Mouse (Mus musculus) megakaryocyte, embryonic 14.5 days (primary cell): Measurements from ENCODE around the gene Mnd1. TPM values are rescaled to one million over a fixed set of nuclear protein-coding genes. Genes with fewer than 3 reads are reported as not detected.

Experiments used
- H3K27me3 ChIP-seq: replicated peaks from 2 replicates; pipeline ENCODE3; 2012; ENCODE audit warnings: inconsistent platforms
- H3K36me3 ChIP-seq: replicated peaks from 2 replicates; pipeline ENCODE3; 2012; ENCODE audit warnings: low read length, inconsistent platforms, mixed read lengths
- H3K4me1 ChIP-seq: 2 replicates; pipeline ENCODE4 v1.6.1; 2012; ENCODE audit warnings: inconsistent platforms
- H3K4me3 ChIP-seq: replicated peaks from 2 replicates; pipeline ENCODE3; 2012; ENCODE audit warnings: moderate library complexity, mild to moderate bottlenecking, inconsistent platforms
- H3K9me3 ChIP-seq: 2 replicates; pipeline ENCODE4 v1.6.1; 2012; ENCODE audit warnings: inconsistent platforms
- FLI1 ChIP-seq: IDR thresholded peaks from 2 replicates; pipeline ENCODE4 v1.6.1; 2012; ENCODE audit warnings: low read length, inconsistent platforms, mixed read lengths
- GATA1 ChIP-seq: IDR thresholded peaks from 3 replicates; pipeline ENCODE4 v1.6.1; 2012; ENCODE audit warnings: mixed read lengths, low read length, inconsistent platforms, borderline replicate concordance
- polyA plus RNA-seq: library from polyadenylated mRNA; stranded (reverse); fragments of >175 nt; gene quantifications from 2 replicates; pipeline ENCODE4 v1.2.3, GENCODE M21; 2012; ENCODE audit warnings: low replicate concordance; ENCODE audit not compliant: insufficient read depth

The Mnd1 gene
- polyA plus RNA-seq, 1 experiment: 2.8 TPM

- no peaks in the 10 kb centered on the region; the same call in 1 of the 2 replicates for H3K4me1 ChIP-seq
Measured at GRCm38 (mm10) chr3:84076543-84077332, 78.8 kb downstream of the Mnd1 start.

DNA sequence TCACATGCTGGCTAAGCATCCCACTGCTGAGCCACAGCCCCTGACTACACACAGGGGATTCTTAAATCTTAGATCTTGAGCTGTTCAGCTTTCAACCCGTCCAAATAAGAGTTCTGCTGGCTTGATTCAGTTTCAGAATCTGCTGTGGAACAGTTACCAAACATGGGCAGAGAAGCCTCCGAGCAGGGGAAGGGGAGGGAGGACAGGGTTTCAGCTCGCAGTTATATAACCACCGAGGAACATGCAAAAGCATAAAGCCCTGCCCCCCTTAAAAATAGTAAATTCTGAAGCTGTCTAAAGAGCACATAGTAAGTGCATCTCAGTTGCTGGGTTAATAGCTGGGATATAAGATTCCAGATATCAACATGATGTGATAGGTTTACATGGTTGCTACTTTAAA lies 80.1 kb downstream of the Mnd1 start:
- Histone ChIP-seq H3K4me1 (peaks cover 3% of the 10 kb centered on the region; the same call in 1 of the 2 replicates), H3K36me3 (no peaks in the 10 kb centered on the region), H3K9me3 (peaks cover 16% of the 10 kb centered on the region; the same call in 1 of the 2 replicates), H3K4me3 (no peak overlapping the region), H3K27me3 (peaks cover 3% of the 10 kb centered on the region)
- TF ChIP-seq GATA1: no peak
- no peak for TF ChIP-seq FLI1

More at GRCm38 (mm10) chr3:84076543-84077332, 78.8 kb downstream of the Mnd1 start:
- Histone ChIP-seq H3K4me3 (no peak overlapping the region), H3K27me3 (no peaks in the 10 kb centered on the region), H3K36me3 (no peaks in the 10 kb centered on the region), H3K9me3 (peaks cover 17% of the 10 kb centered on the region; the same call in 1 of the 2 replicates)
- TF ChIP-seq FLI1 (no peak), GATA1 (no peak)

DNA sequence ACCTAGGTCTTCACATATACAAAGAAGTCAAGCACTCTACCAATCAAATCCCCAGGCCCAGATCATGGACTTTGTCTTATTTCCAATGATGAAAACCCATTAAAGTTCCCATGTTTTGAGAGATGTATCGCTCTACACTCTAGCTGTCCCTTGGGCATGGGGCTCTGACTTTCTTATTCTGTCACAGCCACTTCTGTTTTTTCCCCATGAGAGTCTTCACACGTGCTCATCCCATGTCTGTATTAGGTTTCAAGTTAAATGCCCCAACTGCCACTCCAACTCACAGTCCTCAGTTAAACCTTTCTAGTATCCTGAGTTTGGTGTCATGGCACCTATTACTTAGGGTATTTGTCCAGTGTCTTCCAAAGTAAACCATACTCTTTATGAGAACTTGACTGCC lies 80.8 kb downstream of the Mnd1 start:
- peaks cover 5% of the 10 kb centered on the region; the same call in 1 of the 2 replicates for H3K4me1 ChIP-seq
- H3K27me3 ChIP-seq: peaks cover 3% of the 10 kb centered on the region
- H3K9me3 ChIP-seq: peaks cover 14% of the 10 kb centered on the region; the same call in 1 of the 2 replicates
- TF ChIP-seq GATA1 (no peak), FLI1 (no peak)
- no peak overlapping the region for H3K4me3 ChIP-seq
- H3K36me3 ChIP-seq: no peaks in the 10 kb centered on the region

DNA sequence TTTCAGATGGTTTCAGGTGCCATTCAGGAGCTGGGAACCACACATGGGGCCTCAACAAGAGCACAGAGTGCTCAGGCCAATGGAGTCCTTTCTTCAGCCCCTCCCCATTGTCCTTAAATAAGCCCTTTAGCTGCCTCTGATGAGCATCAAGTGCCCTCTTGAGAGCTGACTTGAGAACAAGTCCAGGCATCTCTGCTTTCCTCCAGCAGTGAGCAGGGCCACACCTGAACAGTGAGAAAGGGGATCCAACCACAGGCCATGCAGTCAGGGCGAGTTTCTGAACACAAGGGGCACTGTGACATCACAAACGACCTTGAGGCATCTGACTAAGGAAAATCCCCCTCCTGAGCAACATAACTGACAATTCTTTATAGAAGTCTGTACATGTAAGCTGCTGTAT lies 83.9 kb downstream of the Mnd1 start:
- H3K36me3 ChIP-seq: no peaks in the 10 kb centered on the region
- H3K4me1 ChIP-seq: peaks cover 16% of the 10 kb centered on the region
- peaks cover 3% of the 10 kb centered on the region for H3K27me3 ChIP-seq
- no peaks in the 10 kb centered on the region for H3K9me3 ChIP-seq
- TF ChIP-seq GATA1 (no peak), FLI1 (no peak)
- H3K4me3 ChIP-seq: no peak overlapping the region

- no peak for TF ChIP-seq GATA1
- TF ChIP-seq FLI1: no peak
- Histone ChIP-seq H3K9me3 (no peaks in the 10 kb centered on the region), H3K36me3 (no peaks in the 10 kb centered on the region), H3K4me1 (peaks cover 16% of the 10 kb centered on the region), H3K27me3 (peaks cover 3% of the 10 kb centered on the region), H3K4me3 (no peak overlapping the region)
Measured at GRCm38 (mm10) chr3:84070811-84071210, 84.8 kb downstream of the Mnd1 start.

DNA sequence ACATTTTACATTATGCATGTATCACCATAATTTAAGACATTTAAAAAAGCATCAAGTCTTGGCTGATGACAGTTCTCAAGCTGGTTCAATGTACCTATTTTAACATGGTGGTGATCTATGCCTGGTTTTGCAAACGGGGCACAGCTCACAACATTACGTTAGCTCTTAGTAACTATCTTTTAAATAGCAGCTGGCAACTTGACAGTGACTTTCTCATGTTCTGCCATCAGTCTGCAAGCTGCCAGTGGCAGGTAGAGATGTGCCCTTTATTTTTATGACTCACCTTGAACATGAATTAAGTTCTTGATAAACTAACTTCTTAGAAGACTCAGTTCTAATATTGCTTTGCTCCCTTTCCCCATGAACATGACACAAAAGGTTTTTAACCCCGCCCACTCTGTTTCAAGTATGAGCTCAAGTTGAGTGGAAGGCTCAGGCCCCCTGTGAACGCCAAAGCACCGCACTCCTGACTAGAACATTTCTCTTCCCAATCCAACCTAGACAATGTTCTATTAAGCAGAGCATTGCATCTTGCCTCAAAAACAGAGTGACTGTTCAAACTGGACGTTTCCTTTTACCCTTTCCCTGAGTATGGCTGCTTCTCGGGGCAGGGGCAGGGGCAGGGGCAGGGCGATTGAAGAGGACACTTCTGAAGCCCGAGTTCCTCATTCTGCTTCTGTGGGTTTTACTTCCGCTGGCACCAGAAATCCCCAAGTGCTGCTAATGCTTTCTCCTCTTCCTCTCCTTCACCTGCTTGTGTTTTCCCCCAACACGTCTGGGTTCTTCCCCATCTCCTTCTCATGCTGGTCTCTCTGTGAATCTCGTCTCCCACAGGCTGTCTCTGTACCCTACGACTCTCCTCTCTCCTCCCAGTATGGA lies 86.5 kb downstream of the Mnd1 start:
- H3K9me3 ChIP-seq: peaks cover 6% of the 10 kb centered on the region; the same call in 1 of the 2 replicates
- H3K27me3 ChIP-seq: peaks cover 3% of the 10 kb centered on the region
- H3K4me1 ChIP-seq: peaks cover 16% of the 10 kb centered on the region
- peak overlapping the region; percentile 62 for H3K4me3 ChIP-seq
- no peak for TF ChIP-seq FLI1
- TF ChIP-seq GATA1: no peak
- H3K36me3 ChIP-seq: no peaks in the 10 kb centered on the region

GRCm38 (mm10) chr3:84065825-84066224 lies 89.8 kb downstream of the Mnd1 start:
- Histone ChIP-seq H3K4me3 (no peak overlapping the region), H3K9me3 (peaks cover 9% of the 10 kb centered on the region; the same call in 1 of the 2 replicates), H3K36me3 (no peaks in the 10 kb centered on the region), H3K4me1 (peaks cover 36% of the 10 kb centered on the region), H3K27me3 (peaks cover under 1% of the 10 kb centered on the region)
- no peak for TF ChIP-seq FLI1
- no peak for TF ChIP-seq GATA1

GRCm38 (mm10) chr3:84063369-84063914 lies 92.1 kb downstream of the Mnd1 start:
- TF ChIP-seq FLI1 (no peak), GATA1 (no peak)
- peaks cover 23% of the 10 kb centered on the region for H3K4me1 ChIP-seq
- H3K27me3 ChIP-seq: no peaks in the 10 kb centered on the region
- peaks cover 11% of the 10 kb centered on the region for H3K9me3 ChIP-seq
- no peaks in the 10 kb centered on the region for H3K36me3 ChIP-seq
- H3K4me3 ChIP-seq: no peak overlapping the region
